Mouse (Mus musculus) liver, adult 2 months (tissue): Measurements from ENCODE around the gene Sgk1.

ENCODE experiments used
- CTCF ChIP-seq: fragments of 200-500 bp; IDR thresholded peaks from 2 replicates; pipeline ENCODE4 v1.5.1; 2011; ENCODE audit warnings: low read depth, low read length, control low read depth
- POLR2A ChIP-seq: fragments of 200-500 bp; IDR thresholded peaks from 2 replicates; pipeline ENCODE4 v1.6.1; 2011; ENCODE audit warnings: low read length, control low read depth; ENCODE audit not compliant: insufficient read depth; ENCODE audit errors: extremely low read depth

DNA sequence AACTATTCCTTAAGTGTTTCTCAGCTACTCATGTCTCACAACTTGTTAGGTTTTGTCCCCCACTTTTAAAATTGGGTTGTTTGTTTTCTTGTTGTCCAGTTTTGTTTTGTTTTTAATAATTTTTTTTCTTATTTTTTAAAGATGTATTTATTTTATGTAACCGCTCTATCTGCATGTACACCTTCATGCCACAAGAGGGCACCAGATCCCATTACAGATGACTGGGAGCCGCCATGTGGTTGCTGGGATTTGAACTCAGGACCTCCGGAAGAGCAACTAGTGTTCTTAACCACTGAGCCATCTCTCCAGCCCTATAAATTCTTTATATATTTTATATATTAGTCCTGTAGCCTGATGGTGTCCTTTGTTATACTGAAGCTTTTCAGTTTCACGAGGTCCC, 136.6 kb downstream of the Sgk1 start:
- no peak for TF ChIP-seq CTCF
- TF ChIP-seq POLR2A: no peak
